Mouse (Mus musculus): ENCODE measurements at regions not wholly inside any gene's neighbourhood (a gene's known extent, or its start where the extent isn't known, plus 50 kb on each side); places are given as distances from the start of the nearest gene placed in this dataset.

DNA sequence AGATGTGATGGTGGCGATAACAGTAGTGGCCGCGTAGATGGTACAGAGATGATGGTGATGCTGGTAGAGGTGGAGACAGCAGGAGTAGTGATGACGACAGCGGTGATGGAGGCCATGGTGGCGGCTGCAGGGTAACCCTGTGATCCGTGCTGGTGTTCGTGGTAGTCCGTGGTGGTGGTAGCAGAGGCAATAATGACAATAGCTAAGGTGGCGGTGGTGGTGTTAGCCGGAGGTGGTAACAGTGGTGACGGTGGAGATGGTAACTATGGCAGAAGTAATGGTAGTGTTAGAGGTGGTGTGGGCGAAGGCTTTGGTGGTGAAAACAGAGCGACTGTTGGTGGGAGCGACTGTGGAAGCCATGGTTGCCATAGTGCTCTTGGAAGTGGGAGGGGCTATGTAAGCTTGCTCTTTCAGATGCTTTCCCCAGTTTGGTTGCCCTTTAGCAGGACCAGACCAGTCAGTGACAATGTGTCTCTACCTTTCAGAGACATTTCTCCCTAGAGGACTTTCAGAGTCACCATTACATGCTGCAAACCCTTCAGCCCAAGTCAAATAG is 64.7 kb upstream of the Rgma start:
- ATAC-seq (ENCODE audit: insufficient number of reproducible peaks, low FRiP score, low TSS enrichment, low read depth) = no peak
- 98% methylated on average over 15 of the region's 15 CpGs for WGBS
- H3K4me2 ChIP-seq (replicated peaks) = no peak overlapping the region

DNA sequence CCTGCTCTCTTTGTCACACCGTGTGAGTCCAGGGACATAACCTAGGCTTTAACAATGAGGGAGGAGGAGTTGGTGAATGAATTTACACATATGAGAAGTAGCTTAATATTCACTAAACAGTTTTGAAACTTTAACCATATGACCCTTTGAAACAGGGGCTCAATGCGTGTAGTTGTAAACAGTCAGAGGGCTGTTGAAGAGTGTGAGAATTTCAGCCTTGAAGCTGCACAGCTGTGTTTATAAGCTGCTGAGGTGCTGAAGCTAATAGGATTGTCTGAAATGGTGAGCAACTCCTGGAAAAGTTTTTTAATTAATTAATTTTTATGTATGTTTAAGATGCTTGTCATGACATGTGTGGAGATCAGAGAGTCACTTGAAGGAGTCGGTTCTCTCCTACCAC is 59.8 kb upstream of the Rgma start:
- Histone ChIP-seq H3K9me3 (replicated peaks) (no peaks in the 10 kb centered on the region), H3K4me1 (peaks cover 17% of the 10 kb centered on the region), H3K4me2 (replicated peaks) (no peak overlapping the region), H3K27me3 (no peaks in the 10 kb centered on the region), H3K36me3 (no peaks in the 10 kb centered on the region), H3K27ac (replicated peaks) (no peak overlapping the region), H3K9ac (no peak overlapping the region), H3K4me3 (replicated peaks) (no peak overlapping the region)
- WGBS = 61% methylated on average over 3 of the region's 3 CpGs
- no peak for ATAC-seq (ENCODE audit: insufficient number of reproducible peaks, low FRiP score, low TSS enrichment, low read depth)

More for the DNA sequence above, 64.7 kb upstream of the Rgma start:
- H3K4me3 ChIP-seq (replicated peaks) = no peak overlapping the region
- H3K4me1 ChIP-seq = peaks cover 17% of the 10 kb centered on the region
- no peak overlapping the region for H3K27ac ChIP-seq (replicated peaks)
- no peaks in the 10 kb centered on the region for H3K36me3 ChIP-seq
- no peaks in the 10 kb centered on the region for H3K9me3 ChIP-seq (replicated peaks)
- H3K9ac ChIP-seq = no peak overlapping the region
- H3K27me3 ChIP-seq = peaks cover 10% of the 10 kb centered on the region; the same call in 1 of the 2 replicates

DNA sequence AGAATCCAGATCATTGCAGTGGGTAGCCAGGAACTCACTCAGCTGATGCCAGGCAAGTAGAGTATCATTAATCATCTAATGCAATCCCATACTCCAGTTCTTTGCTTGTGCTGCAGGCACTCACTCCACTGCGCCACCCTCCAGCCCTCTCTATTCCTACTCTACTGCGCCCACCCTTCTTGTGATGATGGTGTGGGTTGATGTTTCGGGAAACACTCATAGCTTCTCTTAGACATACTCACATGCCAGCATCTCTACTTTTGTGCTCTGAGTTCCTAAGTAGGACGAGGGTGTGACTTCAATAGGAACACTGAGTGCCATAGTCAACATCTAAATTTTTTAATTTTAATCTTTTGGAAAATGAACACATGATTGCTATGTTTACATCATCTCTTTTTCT is 57.7 kb upstream of the Rgma start:
- WGBS = 94% methylated on average over 4 of the region's 4 CpGs
- no peaks in the 10 kb centered on the region for H3K36me3 ChIP-seq

DNA sequence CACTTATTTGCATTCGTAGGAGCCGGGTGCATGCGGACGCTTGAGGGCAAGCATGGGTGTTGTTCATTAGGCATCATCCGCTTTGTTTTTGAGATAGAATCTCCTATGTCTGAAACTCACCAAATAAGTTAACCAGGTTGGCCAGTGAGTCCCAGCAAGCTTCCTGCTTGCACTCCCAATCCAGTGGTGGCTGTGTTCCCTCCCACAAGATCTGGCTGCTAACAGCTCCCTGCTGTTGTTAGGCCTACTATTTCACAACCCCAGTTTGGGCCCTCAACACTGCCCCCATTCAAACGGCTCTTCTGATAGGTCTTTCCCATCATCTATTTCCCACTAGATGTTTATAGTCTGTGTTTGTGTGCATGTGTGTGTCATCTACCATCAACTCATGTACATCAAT is 56.3 kb upstream of the Rgma start:
- Histone ChIP-seq H3K9ac (no peak overlapping the region), H3K27me3 (no peaks in the 10 kb centered on the region), H3K9me3 (replicated peaks) (no peaks in the 10 kb centered on the region), H3K4me3 (replicated peaks) (no peak overlapping the region), H3K4me1 (peaks cover 21% of the 10 kb centered on the region), H3K27ac (replicated peaks) (no peak overlapping the region), H3K4me2 (replicated peaks) (no peak overlapping the region), H3K36me3 (no peaks in the 10 kb centered on the region)
- WGBS = 84% methylated on average over 6 of the region's 6 CpGs
- ATAC-seq (ENCODE audit: insufficient number of reproducible peaks, low FRiP score, low TSS enrichment, low read depth) = no peak

More for the DNA sequence above, 57.7 kb upstream of the Rgma start:
- H3K4me3 ChIP-seq (replicated peaks) = no peak overlapping the region
- no peaks in the 10 kb centered on the region for H3K9me3 ChIP-seq (replicated peaks)
- H3K4me2 ChIP-seq (replicated peaks) = no peak overlapping the region
- no peak overlapping the region for H3K27ac ChIP-seq (replicated peaks)
- H3K9ac ChIP-seq = no peak overlapping the region
- H3K4me1 ChIP-seq = peaks cover 21% of the 10 kb centered on the region
- ATAC-seq (ENCODE audit: insufficient number of reproducible peaks, low FRiP score, low TSS enrichment, low read depth) = no peak
- no peaks in the 10 kb centered on the region for H3K27me3 ChIP-seq

DNA sequence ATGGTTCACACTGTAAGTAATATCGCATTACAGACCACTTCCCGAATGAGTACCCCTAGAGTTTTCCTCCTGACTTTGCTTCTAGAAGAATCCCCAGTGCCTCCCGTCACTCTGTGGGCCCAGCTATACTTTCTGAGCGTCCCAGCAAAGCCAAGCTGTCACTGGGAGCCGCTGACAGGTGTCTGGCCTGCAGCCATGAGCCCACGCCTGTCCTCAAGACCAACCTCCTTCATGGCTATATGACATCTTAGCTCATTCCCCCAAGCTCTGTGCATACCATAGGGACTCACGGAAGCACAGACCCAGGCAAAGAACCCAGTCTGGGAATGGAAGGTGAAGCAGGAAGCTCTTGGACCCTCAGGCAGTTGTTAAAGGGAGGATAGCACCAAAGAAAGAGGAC is 55.3 kb upstream of the Rgma start:
- Histone ChIP-seq H3K4me3 (replicated peaks) (no peak overlapping the region), H3K36me3 (no peaks in the 10 kb centered on the region), H3K4me1 (peaks cover 21% of the 10 kb centered on the region), H3K27ac (replicated peaks) (peak overlapping the region; percentile 76), H3K9me3 (replicated peaks) (no peaks in the 10 kb centered on the region), H3K4me2 (replicated peaks) (no peak overlapping the region), H3K9ac (no peak overlapping the region), H3K27me3 (no peaks in the 10 kb centered on the region)
- peak; percentile 72 for ATAC-seq (ENCODE audit: insufficient number of reproducible peaks, low FRiP score, low TSS enrichment, low read depth)
- WGBS = 21% methylated on average over 7 of the region's 7 CpGs

DNA sequence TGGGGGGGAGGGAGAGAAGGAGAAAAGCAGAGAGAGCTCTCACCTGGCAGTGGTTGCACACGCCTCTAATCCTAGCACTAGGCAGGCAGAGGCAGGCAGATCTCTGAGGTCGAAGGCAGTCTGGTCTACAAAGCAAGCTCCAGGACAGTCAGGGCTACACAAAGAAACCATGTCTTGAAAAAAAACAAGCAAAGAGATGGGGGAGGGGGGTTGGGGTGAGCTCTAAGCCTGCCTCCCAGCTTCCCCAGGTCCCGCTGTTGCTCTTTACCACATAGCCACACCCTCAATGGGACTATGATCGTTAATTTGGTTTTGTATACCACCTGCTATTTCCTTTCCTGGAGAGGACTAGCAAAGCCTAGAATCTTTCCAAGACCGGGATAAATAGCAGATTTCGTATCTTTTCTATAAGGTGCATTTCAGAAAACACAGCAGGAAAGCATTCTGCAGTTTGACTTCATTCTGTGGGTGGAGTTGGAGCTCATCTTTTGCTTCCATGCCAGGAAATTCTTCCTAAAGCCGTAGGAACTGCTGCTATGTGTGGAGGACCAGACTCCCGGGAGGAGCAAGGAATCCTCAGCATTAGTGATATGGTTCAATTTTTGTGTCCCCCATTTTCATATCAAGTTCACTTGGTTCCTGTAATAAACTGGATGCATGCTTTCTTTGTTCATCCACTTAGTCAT is 52.7 kb upstream of the Rgma start:
- Histone ChIP-seq H3K4me3 (replicated peaks) (no peak overlapping the region), H3K9me3 (replicated peaks) (no peaks in the 10 kb centered on the region), H3K27ac (replicated peaks) (no peak overlapping the region), H3K9ac (no peak overlapping the region), H3K4me2 (replicated peaks) (no peak overlapping the region), H3K27me3 (no peaks in the 10 kb centered on the region), H3K4me1 (peaks cover 37% of the 10 kb centered on the region), H3K36me3 (no peaks in the 10 kb centered on the region)
- 74% methylated on average over 8 of the region's 8 CpGs for WGBS
- ATAC-seq (ENCODE audit: insufficient number of reproducible peaks, low FRiP score, low TSS enrichment, low read depth) = no peak

DNA sequence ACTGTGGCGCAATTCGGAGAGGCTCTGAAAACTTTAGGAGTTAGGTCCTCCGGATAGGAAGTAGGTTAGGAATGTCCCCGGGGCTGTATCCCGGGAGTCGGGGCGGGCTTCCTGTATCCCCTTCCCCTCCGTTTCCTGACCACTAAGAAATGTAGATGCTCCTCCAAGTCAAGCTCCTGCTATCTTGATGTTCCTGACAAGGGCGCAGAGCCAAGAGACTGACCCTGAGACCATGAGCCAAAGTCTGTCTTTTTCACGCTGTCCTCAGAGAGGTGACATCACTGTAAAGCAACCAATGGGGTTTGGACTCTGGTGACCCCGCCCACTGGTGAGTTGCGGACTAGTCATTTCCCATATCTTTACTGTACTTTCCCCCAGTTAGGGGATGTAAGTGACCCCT is 51.8 kb upstream of the Rgma start:
- Histone ChIP-seq H3K27me3 (no peaks in the 10 kb centered on the region), H3K4me1 (peaks cover 47% of the 10 kb centered on the region), H3K27ac (replicated peaks) (no peak overlapping the region), H3K4me3 (replicated peaks) (peak overlapping the region; percentile 13), H3K4me2 (replicated peaks) (peak overlapping the region; percentile 37), H3K36me3 (no peaks in the 10 kb centered on the region), H3K9ac (no peak overlapping the region), H3K9me3 (replicated peaks) (no peaks in the 10 kb centered on the region)
- ATAC-seq (ENCODE audit: insufficient number of reproducible peaks, low FRiP score, low TSS enrichment, low read depth) = no peak
- WGBS = 30% methylated on average over 12 of the region's 12 CpGs

DNA sequence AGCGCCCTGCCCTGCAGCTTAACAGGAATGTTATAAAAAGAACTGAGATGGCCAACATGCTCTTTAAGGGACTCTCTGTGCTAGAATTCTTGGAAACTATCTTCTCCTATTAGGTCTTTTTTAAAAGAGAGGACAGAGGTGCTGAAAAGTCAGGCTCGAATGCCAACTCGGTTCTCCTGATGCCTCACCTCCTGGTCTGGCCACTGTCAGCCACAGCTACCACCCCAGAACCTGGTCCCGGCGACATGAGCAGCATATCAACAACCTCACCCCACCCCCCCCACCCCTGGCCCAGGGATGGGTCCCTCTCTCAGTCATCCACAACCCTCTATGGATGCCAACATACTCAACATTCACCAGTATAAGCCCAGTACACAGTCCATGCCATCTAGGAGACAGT is 49.8 kb upstream of the Rgma start:
- Histone ChIP-seq H3K27ac (replicated peaks) (no peak overlapping the region), H3K4me3 (replicated peaks) (no peak overlapping the region), H3K27me3 (no peaks in the 10 kb centered on the region), H3K36me3 (no peaks in the 10 kb centered on the region), H3K9me3 (replicated peaks) (no peaks in the 10 kb centered on the region), H3K4me2 (replicated peaks) (no peak overlapping the region), H3K9ac (no peak overlapping the region), H3K4me1 (peaks cover 34% of the 10 kb centered on the region)
- WGBS = 91% methylated on average over 5 of the region's 5 CpGs
- no peak for ATAC-seq (ENCODE audit: insufficient number of reproducible peaks, low FRiP score, low TSS enrichment, low read depth)

All from embryonic facial prominence, embryonic 15.5 days (tissue).